Mouse (Mus musculus): Measurements from ENCODE around the gene Zfp597.

- TF ChIP-seq POLR2A (IDR thresholded peaks at IDR 0.05; ENCODE audit: extremely low read depth, insufficient read depth, low read length) (no peak), CTCF (IDR thresholded peaks at IDR 0.05; ENCODE audit: extremely low read depth, insufficient read depth, low read length) (no peak)
Observed at GRCm38 (mm10) chr16:3847871-3848270, 36.5 kb downstream of the Zfp597 start.

Measured in cortical plate, adult 2 months (tissue).